Mouse (Mus musculus): Measurements from ENCODE around the gene Apoa1.

Apoa1 gene

DNA sequence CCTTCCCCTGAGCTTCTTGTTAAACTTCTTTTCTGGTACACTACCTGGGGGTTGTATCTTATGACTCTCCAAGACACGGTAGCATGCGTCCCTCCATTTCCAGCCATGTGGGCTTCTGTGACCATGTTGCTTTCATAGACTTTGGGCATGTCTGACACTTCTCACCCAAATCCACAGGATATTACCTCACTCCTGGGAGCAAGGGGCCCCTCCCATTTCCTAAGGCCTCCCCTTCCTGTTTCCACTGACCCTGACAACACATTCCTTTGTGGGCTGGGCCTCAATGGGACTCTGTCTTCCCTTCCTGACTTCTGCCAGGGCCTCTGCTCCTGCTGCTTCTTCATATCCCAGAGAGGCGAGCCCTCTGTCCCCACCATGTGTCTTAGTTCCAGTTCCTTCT lies 29.2 kb downstream of the Apoa1 start:
- peak; percentile 60 for DNase-seq (ENCODE audit: low read depth, low spot score)

GRCm38 (mm10) chr9:46259111-46259510 lies 30.7 kb downstream of the Apoa1 start:
- DNase-seq (ENCODE audit: low read depth, low spot score) = no peak

- no peak for DNase-seq (ENCODE audit: low read depth, low spot score)
Observed at GRCm38 (mm10) chr9:46261131-46261530, 32.8 kb downstream of the Apoa1 start.

- no peak for DNase-seq (ENCODE audit: low read depth, low spot score)
Observed at GRCm38 (mm10) chr9:46268343-46268873, 40.0 kb downstream of the Apoa1 start, which contains the start of gene Apoa5. Apoa5 (plus strand) TSS chr9:46268633.

GRCm38 (mm10) chr9:46269125-46269524 lies 40.7 kb downstream of the Apoa1 start:
- DNase-seq (ENCODE audit: low read depth, low spot score) = no peak

- no peak for DNase-seq (ENCODE audit: low read depth, low spot score)
Observed at GRCm38 (mm10) chr9:46270782-46271181, 42.4 kb downstream of the Apoa1 start.

DNA sequence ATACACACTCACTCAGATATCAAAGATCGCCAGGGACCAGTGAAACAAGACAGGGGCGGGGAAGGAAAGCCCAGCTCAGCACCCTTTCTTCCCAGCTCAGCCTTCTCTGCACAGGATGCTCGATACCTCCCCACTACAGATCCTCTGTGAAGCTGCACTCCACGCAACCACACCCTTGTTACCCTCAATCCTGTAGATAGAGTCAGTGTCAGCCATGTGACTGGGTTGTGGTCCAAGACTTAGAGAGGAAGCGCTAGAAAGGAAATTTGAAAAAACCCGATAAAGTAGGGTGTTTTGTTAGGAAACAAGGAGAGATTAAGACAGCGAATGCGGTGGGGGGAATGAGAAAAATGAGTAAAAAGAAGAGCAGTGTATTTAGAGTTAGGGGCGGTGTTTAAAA lies 43.7 kb downstream of the Apoa1 start:
- no peak for DNase-seq (ENCODE audit: low read depth, low spot score)

DNA sequence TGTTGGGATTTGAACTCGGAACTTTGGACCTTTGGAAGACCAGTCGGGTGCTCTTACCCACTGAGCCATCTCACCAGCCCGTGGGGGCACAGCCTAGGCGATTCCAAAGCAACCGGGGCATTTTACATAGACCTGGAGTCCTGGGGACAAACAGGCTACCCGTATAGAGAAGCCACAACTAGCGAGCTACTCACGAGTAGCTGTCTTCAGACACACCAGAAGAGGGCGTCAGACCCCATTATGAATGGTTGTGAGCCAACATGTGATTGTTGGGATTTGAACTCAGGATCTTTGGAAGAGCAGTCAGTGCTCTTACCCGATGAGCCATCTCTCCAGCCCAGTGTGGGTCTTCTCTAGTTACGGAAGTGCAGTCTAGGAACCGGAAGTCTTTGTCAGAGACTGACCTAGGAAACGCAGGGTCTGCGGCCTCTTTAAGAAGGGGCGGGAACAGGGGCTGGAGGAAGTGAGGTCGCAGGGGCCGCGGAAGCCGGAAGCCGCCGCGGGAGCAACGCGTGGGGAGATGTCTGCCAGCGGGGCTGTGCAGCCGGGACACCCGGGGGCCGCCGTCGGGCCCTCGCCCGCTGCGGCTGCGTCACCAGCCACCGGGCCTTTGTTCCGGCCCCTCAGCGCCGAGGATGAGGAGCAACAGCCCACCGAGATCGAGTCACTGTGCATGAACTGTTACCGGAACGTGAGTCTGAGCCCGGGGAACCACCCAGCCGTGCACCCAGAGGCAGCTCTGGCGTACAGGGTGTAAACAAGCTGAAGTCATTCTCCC lies 44.5 kb downstream of the Apoa1 start, which contains the start of gene Zpr1:
Zpr1 (plus strand) TSS at position 388 of the 778 bp plus-strand sequence.
- peak; percentile 96 for DNase-seq (ENCODE audit: low read depth, low spot score)

GRCm38 (mm10) chr9:46274494-46274893 lies 46.1 kb downstream of the Apoa1 start:
- no peak for DNase-seq (ENCODE audit: low read depth, low spot score)
